Mouse (Mus musculus): ENCODE measurements around the gene Kdm2a.

DNA sequence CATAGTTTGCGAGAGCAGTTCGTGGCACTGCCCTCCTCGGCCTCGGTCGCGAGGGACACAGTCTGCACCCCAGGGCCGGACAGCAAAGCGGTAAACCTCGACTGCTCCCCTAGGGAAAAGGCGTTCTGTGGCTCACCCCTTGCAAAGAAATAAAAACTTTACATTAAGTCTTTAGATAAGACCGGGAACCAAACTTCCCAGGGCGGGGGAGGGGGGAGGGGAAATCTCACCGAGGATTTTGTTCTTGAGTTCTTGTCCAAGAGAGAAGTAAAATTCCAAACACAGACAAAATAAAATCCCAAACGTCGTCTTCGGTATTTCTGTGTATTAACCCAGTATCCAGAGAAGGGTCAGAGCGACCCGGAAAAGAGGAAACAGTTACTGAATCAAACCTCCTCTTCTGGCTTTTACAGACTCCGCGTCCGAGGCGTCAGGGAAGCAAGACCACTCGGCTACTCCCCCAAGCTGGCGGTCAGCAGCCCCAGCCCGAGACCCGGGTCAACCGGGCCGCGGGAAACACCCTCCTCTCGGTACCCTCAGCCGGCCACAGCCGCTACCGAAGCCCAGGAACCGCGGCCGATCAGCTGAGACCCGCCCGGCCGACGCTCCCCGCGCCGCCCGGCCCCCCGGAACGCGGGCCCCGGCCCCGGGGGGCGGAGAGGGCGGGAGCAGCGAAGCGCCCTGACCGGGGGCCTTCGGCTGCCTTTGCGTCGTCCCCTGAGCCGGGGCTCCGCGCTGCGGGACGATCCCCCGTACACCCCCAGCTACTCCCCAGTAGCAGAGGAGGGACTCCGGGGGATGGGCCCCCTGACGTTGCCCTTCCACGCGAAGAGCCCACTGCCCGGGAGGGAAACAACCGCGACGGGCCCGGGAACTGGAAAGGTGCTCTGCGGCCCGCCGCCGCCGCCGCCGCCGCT, 1.7 kb downstream of the Kdm2a start:
- no peak for TF ChIP-seq POLR2A (IDR thresholded peaks at IDR 0.05; ENCODE audit: low read depth, low read length)
- no peak for TF ChIP-seq CTCF (conservative IDR thresholded peaks at IDR 0.05; ENCODE audit: insufficient read depth, insufficient read length, low read depth, low read length)

Measured in kidney, adult 2 months (tissue).